Mouse (Mus musculus): ENCODE measurements at regions not wholly inside any gene's neighbourhood (a gene's known extent, or its start where the extent isn't known, plus 50 kb on each side); places are given as distances from the start of the nearest gene placed in this dataset.
A peak's percentile ranks its signal among the peaks of the same experiment; 100 is the strongest.
"Not testable (repeated sequence)": the region's sequence is repeated elsewhere in the genome, so short reads cannot be mapped to it uniquely, and the experiment has no call there.

- peak in 1 of 2 experiments; percentile 0 for DNase-seq
These were observed 1034.5 kb downstream of the Gm10330 start for GRCm38 (mm10) chr12:22745556-22745955.

- DNase-seq: not testable (repeated sequence)
These were observed 1035.0 kb downstream of the Gm10330 start for GRCm38 (mm10) chr12:22745067-22745466.
